In genomic region chr11:34146934-34147333, GRCm38 (mm10) we compare ENCODE assay signal across 22 mouse cellular contexts. TPM values are rescaled to one million over a fixed set of nuclear protein-coding genes. Genes with fewer than 3 reads are reported as not detected.
DNase-seq lines count a peak whose midpoint lies in the region; ATAC-seq and TF ChIP-seq lines count a peak whose summit lies in the region.
"Had no signal": no experiment of that assay in that cellular context is flagged by ENCODE, and none has a peak within 500 bp of the region (broad histone marks: within the 10 kb centered on the region; RNA-seq: fewer than 3 reads in every experiment).

No protein-coding gene starts in this region.

- TF ChIP-seq POLR2A in brain, embryonic 14.5 days (IDR thresholded peaks at IDR 0.05; ENCODE audit: borderline replicate concordance, extremely low read depth, insufficient read depth, insufficient read length, poor library complexity, severe bottlenecking) = no peak

- no peak for DNase-seq in forebrain, postnatal 0 days
- DNase-seq in lung, embryonic 14.5 days = no peak
- DNase-seq in lung, adult 18-20 months = no peak
- DNase-seq in brain, embryonic 14.5 days (ENCODE audit: low read depth) = no peak
- DNase-seq in MN1 (ENCODE audit: low spot score) = no peak
- DNase-seq: adrenal gland, postnatal 36 days; heart, adult 18-20 months; lung, postnatal 36 days had no signal

- H3K4me3 ChIP-seq in forebrain, postnatal 0 days (ENCODE audit: low read depth, low read length) = no peak overlapping the region
- H3K4me3 ChIP-seq in forebrain, embryonic 12.5 days (replicated peaks) = no peak overlapping the region
- H3K4me3 ChIP-seq in lung, embryonic 14.5 days (ENCODE audit: low read depth, low read length) = no peak overlapping the region
- no peak overlapping the region for H3K4me3 ChIP-seq in E14TG2a.4 (replicated peaks; ENCODE audit: low read length)
- no peak overlapping the region for H3K4me3 ChIP-seq in neural tube, embryonic 15.5 days (replicated peaks)
- H3K4me3 ChIP-seq: forebrain, embryonic 15.5 days; heart, embryonic 15.5 days; hindbrain, embryonic 10.5 days; kidney, embryonic 15.5 days; limb, embryonic 12.5 days; liver, embryonic 15.5 days; midbrain, embryonic 10.5 days had no signal

- no peaks in the 10 kb centered on the region for H3K9me3 ChIP-seq in forebrain, postnatal 0 days (ENCODE audit: low read length)
- H3K9me3 ChIP-seq in forebrain, embryonic 12.5 days = no peaks in the 10 kb centered on the region
- H3K9me3 ChIP-seq in lung, embryonic 14.5 days (ENCODE audit: low read depth, low read length) = no peaks in the 10 kb centered on the region
- no peaks in the 10 kb centered on the region for H3K9me3 ChIP-seq in E14TG2a.4 (ENCODE audit: low read length)
- H3K9me3 ChIP-seq in neural tube, embryonic 15.5 days (replicated peaks) = no peaks in the 10 kb centered on the region
- H3K9me3 ChIP-seq: forebrain, embryonic 15.5 days; heart, embryonic 15.5 days; hindbrain, embryonic 10.5 days; kidney, embryonic 15.5 days; limb, embryonic 12.5 days; liver, embryonic 15.5 days; midbrain, embryonic 10.5 days had no signal

- 76% methylated on average over 5 of the region's 5 CpGs for WGBS in forebrain, postnatal 0 days
- 82% methylated on average over 5 of the region's 5 CpGs for WGBS in forebrain, embryonic 12.5 days
- 76% methylated on average over 5 of the region's 5 CpGs for WGBS in lung, embryonic 14.5 days
- WGBS in neural tube, embryonic 15.5 days = 81% methylated on average over 5 of the region's 5 CpGs

- H3K27me3 ChIP-seq in forebrain, postnatal 0 days (ENCODE audit: insufficient read depth, low read length) = no peaks in the 10 kb centered on the region; the same call in none of the 2 replicates
- peaks cover 34% of the 10 kb centered on the region for H3K27me3 ChIP-seq in forebrain, embryonic 12.5 days
- H3K27me3 ChIP-seq in lung, embryonic 14.5 days (ENCODE audit: insufficient read depth, low read length) = no peaks in the 10 kb centered on the region
- H3K27me3 ChIP-seq in E14TG2a.4 (ENCODE audit: insufficient read depth, low read length) = no peaks in the 10 kb centered on the region; the same call in 1 of the 2 replicates
- 0 out of 2 replicates have a peak, but pooled peaks cover 6% of the 10 kb centered on the region for H3K27me3 ChIP-seq in neural tube, embryonic 15.5 days (replicated peaks)
- H3K27me3 ChIP-seq: heart, embryonic 15.5 days; kidney, embryonic 15.5 days; limb, embryonic 12.5 days; liver, embryonic 15.5 days had no signal

- no peaks in the 10 kb centered on the region for H3K4me1 ChIP-seq in forebrain, postnatal 0 days (ENCODE audit: insufficient read depth)
- no peaks in the 10 kb centered on the region for H3K4me1 ChIP-seq in forebrain, embryonic 12.5 days
- H3K4me1 ChIP-seq in lung, embryonic 14.5 days (ENCODE audit: insufficient read depth) = no peaks in the 10 kb centered on the region
- peaks cover 4% of the 10 kb centered on the region; the same call in 1 of the 2 replicates for H3K4me1 ChIP-seq in E14TG2a.4 (replicated peaks; ENCODE audit: low read depth, low read length)
- no peaks in the 10 kb centered on the region for H3K4me1 ChIP-seq in neural tube, embryonic 15.5 days
- H3K4me1 ChIP-seq: heart, embryonic 15.5 days; kidney, embryonic 15.5 days; limb, embryonic 12.5 days; liver, embryonic 15.5 days; midbrain, embryonic 10.5 days had no signal

- no peak overlapping the region for H3K27ac ChIP-seq in forebrain, postnatal 0 days (ENCODE audit: low read depth, low read length)
- no peak overlapping the region for H3K27ac ChIP-seq in forebrain, embryonic 12.5 days
- no peak overlapping the region for H3K27ac ChIP-seq in lung, embryonic 14.5 days (ENCODE audit: low read depth)
- H3K27ac ChIP-seq in neural tube, embryonic 15.5 days (replicated peaks) = no peak overlapping the region
- H3K27ac ChIP-seq: forebrain, embryonic 15.5 days; heart, embryonic 15.5 days; hindbrain, embryonic 10.5 days; kidney, embryonic 15.5 days; limb, embryonic 12.5 days; liver, embryonic 15.5 days; midbrain, embryonic 10.5 days had no signal

- H3K36me3 ChIP-seq in forebrain, postnatal 0 days (ENCODE audit: insufficient read depth) = no peaks in the 10 kb centered on the region
- H3K36me3 ChIP-seq in forebrain, embryonic 12.5 days (replicated peaks) = no peaks in the 10 kb centered on the region
- H3K36me3 ChIP-seq in lung, embryonic 14.5 days (ENCODE audit: insufficient read depth) = no peaks in the 10 kb centered on the region
- H3K36me3 ChIP-seq in E14TG2a.4 (ENCODE audit: insufficient read depth, low read length) = no peaks in the 10 kb centered on the region
- H3K36me3 ChIP-seq in neural tube, embryonic 15.5 days = no peaks in the 10 kb centered on the region
- H3K36me3 ChIP-seq: forebrain, embryonic 15.5 days; heart, embryonic 15.5 days; hindbrain, embryonic 10.5 days; kidney, embryonic 15.5 days; limb, embryonic 12.5 days; liver, embryonic 15.5 days; midbrain, embryonic 10.5 days had no signal

- no peak for ATAC-seq in forebrain, postnatal 0 days
- ATAC-seq in forebrain, embryonic 12.5 days (ENCODE audit: low FRiP score) = no peak
- ATAC-seq in lung, embryonic 14.5 days (ENCODE audit: insufficient read depth) = no peak
- no peak for ATAC-seq in neural tube, embryonic 15.5 days (ENCODE audit: low FRiP score)
- ATAC-seq: forebrain, embryonic 15.5 days had no signal

- H3K9ac ChIP-seq in forebrain, postnatal 0 days = no peak overlapping the region
- H3K9ac ChIP-seq in forebrain, embryonic 12.5 days = no peak overlapping the region
- H3K9ac ChIP-seq in lung, embryonic 14.5 days = no peak overlapping the region
- H3K9ac ChIP-seq in neural tube, embryonic 15.5 days (replicated peaks) = no peak overlapping the region
- H3K9ac ChIP-seq: forebrain, embryonic 15.5 days; heart, embryonic 15.5 days; kidney, embryonic 15.5 days; limb, embryonic 12.5 days; liver, embryonic 15.5 days had no signal

- peak; percentile 20; the same call in 1 of the 2 replicates for TF ChIP-seq CTCF in forebrain, postnatal 0 days (IDR thresholded peaks at IDR 0.05; ENCODE audit: low read depth)
- peak; percentile 44; the same call in 1 of the 2 replicates for TF ChIP-seq CTCF in lung, embryonic 14.5 days (IDR thresholded peaks at IDR 0.05; ENCODE audit: low read depth)
- TF ChIP-seq CTCF in E14TG2a.4 (conservative IDR thresholded peaks at IDR 0.05; ENCODE audit: low read length) = peak; percentile 25
- TF ChIP-seq CTCF in brain, embryonic 14.5 days (IDR thresholded peaks at IDR 0.05; ENCODE audit: borderline replicate concordance, extremely low read depth, insufficient read depth, insufficient read length) = peak; percentile 13; the same call in 1 of the 2 replicates

- no peak overlapping the region for H3K4me2 ChIP-seq in forebrain, postnatal 0 days (ENCODE audit: low read depth)
- no peak overlapping the region for H3K4me2 ChIP-seq in forebrain, embryonic 12.5 days
- no peak overlapping the region for H3K4me2 ChIP-seq in lung, embryonic 14.5 days
- no peak overlapping the region for H3K4me2 ChIP-seq in neural tube, embryonic 15.5 days
- H3K4me2 ChIP-seq: forebrain, embryonic 15.5 days; heart, embryonic 15.5 days; kidney, embryonic 15.5 days; limb, embryonic 12.5 days; liver, embryonic 15.5 days had no signal

RNA-seq across cellular contexts. Expression of gene 4930469K13Rik, which starts 48.6 kb away (rescaled TPM):
- total RNA-seq in forebrain, postnatal 0 days (2014; rRNA removed) = not detected in 2 replicates
- not detected in 2 replicates for polyA plus RNA-seq in forebrain, postnatal 0 days (2015; fragmentation: Nextera tagmentation; extraction: Ambion mirVana)
- polyA plus RNA-seq in forebrain, embryonic 12.5 days (2016; fragmentation: Nextera tagmentation; extraction: Ambion mirVana) = not detected in 2 replicates
- not detected in 2 replicates for polyA plus RNA-seq in lung, embryonic 14.5 days (2014; fragmentation: Nextera tagmentation; extraction: Ambion mirVana)
- 0.26 TPM in 1 of 2 replicates, not detected in the other for polyA plus RNA-seq in brain, embryonic 14.5 days (2012; rRNA removed)
- 22.9 and 24.1 TPM in 2 replicates for polyA plus RNA-seq in neural tube, embryonic 15.5 days (2015; fragmentation: Nextera tagmentation; extraction: Ambion mirVana)
- total RNA-seq: adrenal gland, postnatal 36 days; gastrocnemius, adult 18-20 months; heart, adult 18-20 months; layer of hippocampus, adult 8-10 months; left cerebral cortex, adult 8-10 months had no signal
- polyA plus RNA-seq: C2C12; forebrain, embryonic 15.5 days; heart, embryonic 15.5 days; hindbrain, embryonic 10.5 days; limb, embryonic 12.5 days; liver, embryonic 15.5 days; midbrain, embryonic 10.5 days had no signal

Comparison
In these comparisons a context has a peak if more than half of its experiments do, and no peak if none do; other contexts are left out.
1. RNA of gene 4930469K13Rik, which starts 48.6 kb away (polyA plus RNA-seq): 22.9 to 24.1 TPM in neural tube, embryonic 15.5 days; 0.26 TPM in brain, embryonic 14.5 days, not detected in forebrain, postnatal 0 days, not detected in forebrain, embryonic 12.5 days and not detected in lung, embryonic 14.5 days; every median in the first group is over 10 times any median in the second.
2. Peak in every context shown above with its lines, with median percentiles within 50 percentile points of each other: CTCF ChIP-seq.